Mouse (Mus musculus) heart, embryonic 15.5 days (tissue): ENCODE data around the gene Med21. TPM values are rescaled to one million over a fixed set of nuclear protein-coding genes. Genes with fewer than 3 reads are reported as not detected.

ENCODE experiments used
- ATAC-seq: fragments of 200-750 bp; cut with Nextera tagmentation; replicated peaks from 2 replicates; pipeline ENCODE4 v1.8.0; 2017; ENCODE audit warnings: low read depth, moderate TSS enrichment; ENCODE audit not compliant: insufficient number of reproducible peaks, insufficient read depth, low FRiP score
- H3K27ac ChIP-seq: fragments of 300-500 bp; sonication (generic); 2 replicates; pipeline ENCODE4 v1.5.1; 2015; ENCODE audit warnings: mild to moderate bottlenecking, inconsistent platforms
- H3K27me3 ChIP-seq: fragments of 300-500 bp; sonication (generic); 2 replicates; pipeline ENCODE4 v1.6.1; 2015; ENCODE audit warnings: inconsistent platforms
- H3K36me3 ChIP-seq: fragments of 300-500 bp; sonication (generic); 2 replicates; pipeline ENCODE4 v1.6.1; 2015; ENCODE audit warnings: mild to moderate bottlenecking, inconsistent platforms
- H3K4me1 ChIP-seq: fragments of 300-500 bp; sonication (generic); replicated peaks from 2 replicates; pipeline ENCODE4 v1.6.1; 2015; ENCODE audit warnings: inconsistent platforms
- H3K4me2 ChIP-seq: fragments of 300-500 bp; sonication (generic); 2 replicates; pipeline ENCODE4 v1.6.1; 2015; ENCODE audit warnings: inconsistent platforms, mild to moderate bottlenecking, moderate library complexity
- H3K4me3 ChIP-seq: fragments of 300-500 bp; sonication (generic); 2 replicates; pipeline ENCODE4 v1.5.1; 2015; ENCODE audit warnings: mild to moderate bottlenecking, inconsistent platforms
- H3K9ac ChIP-seq: fragments of 300-500 bp; sonication (generic); 2 replicates; pipeline ENCODE4 v1.6.1; 2015; ENCODE audit warnings: mild to moderate bottlenecking, inconsistent platforms
- H3K9me3 ChIP-seq: fragments of 300-500 bp; sonication (generic); replicated peaks from 2 replicates; pipeline ENCODE4 v1.6.1; 2016; ENCODE audit warnings: inconsistent platforms
- WGBS: fragments of 180-500 bp; shearing (Covaris S2); methylation state at CpG from one replicate; pipeline ENCODE4 v1.1.7; 2015; ENCODE audit warnings: mixed read lengths; 5-methylcytosine and 5-hydroxymethylcytosine counted together
- polyA plus RNA-seq: library from polyadenylated mRNA; unstranded; fragments of >200 nt; fragmentation: Nextera tagmentation; extraction: Ambion mirVana; gene quantifications from 2 replicates; pipeline ENCODE4 v1.2.1, GENCODE M21; 2015

Med21 gene
- polyA plus RNA-seq, 1 experiment from 2014 or later, result 140 TPM

- no peak overlapping the region for H3K27ac ChIP-seq
- ATAC-seq, result no peak
- no peaks in the 10 kb centered on the region for H3K9me3 ChIP-seq
- H3K4me3 ChIP-seq, result no peak overlapping the region
- no peaks in the 10 kb centered on the region for H3K36me3 ChIP-seq
- peaks cover 8% of the 10 kb centered on the region for H3K4me1 ChIP-seq
- 78% methylated on average over 6 of the region's 6 CpGs for WGBS
- H3K4me2 ChIP-seq, result no peak overlapping the region
- no peaks in the 10 kb centered on the region for H3K27me3 ChIP-seq
- no peak overlapping the region for H3K9ac ChIP-seq
These were observed 1.4 kb upstream of the Med21 start for GRCm38 (mm10) chr6:146640991-146641390.

DNA sequence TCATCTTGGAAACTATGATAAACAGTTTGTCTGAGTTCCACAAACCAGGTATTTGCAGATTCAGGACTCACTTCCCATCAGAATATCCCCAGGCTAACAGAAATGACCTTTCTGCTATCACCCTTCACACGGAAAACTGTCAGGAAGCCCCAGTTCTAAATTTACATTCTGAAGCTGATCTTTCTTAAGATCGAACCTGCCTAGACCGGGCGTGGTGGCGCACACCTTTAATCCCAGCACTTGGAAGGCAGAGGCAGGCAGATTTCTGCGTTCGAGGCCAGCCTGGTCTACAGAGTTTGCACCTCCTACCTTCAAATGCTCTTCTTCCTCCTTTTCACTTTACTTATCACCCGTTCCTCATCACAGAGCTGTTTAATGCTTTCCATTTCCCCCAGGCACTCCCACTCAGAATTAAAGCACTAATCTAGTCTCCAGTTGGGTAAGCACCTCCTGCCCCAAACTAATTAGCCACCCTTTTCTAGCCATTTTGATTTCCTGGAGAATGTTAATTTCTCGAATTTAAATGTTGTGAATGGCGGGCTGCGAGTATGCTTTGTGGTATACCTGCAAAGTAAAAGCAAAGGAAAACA, 631 bp upstream of the Med21 start:
- no peaks in the 10 kb centered on the region for H3K36me3 ChIP-seq
- no peak for ATAC-seq
- WGBS, result 64% methylated on average over 11 of the region's 11 CpGs
- H3K4me3 ChIP-seq, result peak overlapping the region; percentile 87
- H3K27me3 ChIP-seq, result no peaks in the 10 kb centered on the region
- no peaks in the 10 kb centered on the region for H3K9me3 ChIP-seq
- H3K9ac ChIP-seq, result peak overlapping the region; percentile 57
- H3K27ac ChIP-seq, result peak overlapping the region; percentile 58
- peak overlapping the region; percentile 80 for H3K4me2 ChIP-seq
- H3K4me1 ChIP-seq, result peaks cover 8% of the 10 kb centered on the region

GRCm38 (mm10) chr6:146643184-146643570, 830 bp downstream of the Med21 start:
- H3K9me3 ChIP-seq, result no peaks in the 10 kb centered on the region
- H3K4me1 ChIP-seq, result peaks cover 8% of the 10 kb centered on the region
- no peaks in the 10 kb centered on the region for H3K27me3 ChIP-seq
- H3K9ac ChIP-seq, result peak overlapping the region; percentile 92
- WGBS, result 22% methylated on average over 11 of the region's 11 CpGs
- H3K27ac ChIP-seq, result peak overlapping the region; percentile 95
- peak overlapping the region; percentile 80 for H3K4me2 ChIP-seq
- no peaks in the 10 kb centered on the region; the same call in 1 of the 2 replicates for H3K36me3 ChIP-seq
- peak overlapping the region; percentile 87 for H3K4me3 ChIP-seq
- no peak for ATAC-seq

DNA sequence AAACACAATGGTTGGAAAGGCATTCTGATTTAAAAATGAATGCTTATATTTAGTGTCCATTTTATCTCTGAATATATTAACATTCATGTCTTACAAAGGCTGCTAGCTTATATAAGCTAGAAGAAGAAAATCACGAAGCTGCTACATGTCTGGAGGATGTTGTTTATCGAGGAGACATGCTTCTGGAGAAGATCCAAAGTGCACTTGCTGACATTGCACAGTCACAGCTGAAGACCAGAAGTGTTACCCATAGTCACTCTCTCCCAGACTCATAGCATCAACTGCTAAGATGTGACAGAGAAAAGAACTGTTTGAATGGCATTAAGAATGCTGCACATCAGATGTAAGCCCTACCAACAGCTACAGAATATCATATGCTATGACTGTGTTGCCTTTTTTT, 7.7 kb downstream of the Med21 start:
- WGBS, result 61% methylated on average over 2 of the region's 2 CpGs
- peaks cover 6% of the 10 kb centered on the region for H3K4me1 ChIP-seq
- no peak overlapping the region for H3K9ac ChIP-seq
- no peak overlapping the region for H3K4me3 ChIP-seq
- H3K9me3 ChIP-seq, result no peaks in the 10 kb centered on the region
- no peak overlapping the region for H3K27ac ChIP-seq
- no peak for ATAC-seq
- no peaks in the 10 kb centered on the region for H3K27me3 ChIP-seq
- peaks cover 16% of the 10 kb centered on the region for H3K36me3 ChIP-seq
- no peak overlapping the region for H3K4me2 ChIP-seq

GRCm38 (mm10) chr6:146651431-146651830, 9.1 kb downstream of the Med21 start:
- H3K9ac ChIP-seq, result no peak overlapping the region
- H3K9me3 ChIP-seq, result no peaks in the 10 kb centered on the region
- no peak overlapping the region for H3K4me3 ChIP-seq
- no peak for ATAC-seq
- H3K36me3 ChIP-seq, result peaks cover 16% of the 10 kb centered on the region
- H3K4me2 ChIP-seq, result no peak overlapping the region
- no peaks in the 10 kb centered on the region for H3K27me3 ChIP-seq
- H3K4me1 ChIP-seq, result peaks cover 6% of the 10 kb centered on the region
- H3K27ac ChIP-seq, result no peak overlapping the region

- WGBS, result 21% methylated on average over 3 of the region's 3 CpGs
- no peak for ATAC-seq
- Histone ChIP-seq H3K4me1 (peaks cover 6% of the 10 kb centered on the region), H3K9me3 (no peaks in the 10 kb centered on the region), H3K27ac (0 out of 2 replicates have a peak overlapping the region, but pooled peaks have one; percentile 12), H3K27me3 (no peaks in the 10 kb centered on the region), H3K4me3 (no peak overlapping the region), H3K36me3 (peaks cover 16% of the 10 kb centered on the region), H3K9ac (no peak overlapping the region), H3K4me2 (0 out of 2 replicates have a peak overlapping the region, but pooled peaks have one; percentile 9)
These were observed 10.8 kb downstream of the Med21 start for GRCm38 (mm10) chr6:146653197-146653596.

GRCm38 (mm10) chr6:146660591-146660990, 18.2 kb downstream of the Med21 start:
- H3K9me3 ChIP-seq, result no peaks in the 10 kb centered on the region
- H3K36me3 ChIP-seq, result no peaks in the 10 kb centered on the region

GRCm38 (mm10) chr6:146661655-146662054, 19.3 kb downstream of the Med21 start:
- WGBS, result 84% methylated on average over 5 of the region's 5 CpGs
- Histone ChIP-seq H3K9me3 (no peaks in the 10 kb centered on the region), H3K36me3 (no peaks in the 10 kb centered on the region)

More at GRCm38 (mm10) chr6:146660591-146660990, 18.2 kb downstream of the Med21 start:
- H3K27me3 ChIP-seq, result no peaks in the 10 kb centered on the region
- H3K27ac ChIP-seq, result no peak overlapping the region
- H3K4me2 ChIP-seq, result no peak overlapping the region
- H3K4me1 ChIP-seq, result peaks cover 15% of the 10 kb centered on the region
- WGBS, result 43% methylated on average over 2 of the region's 2 CpGs
- no peak overlapping the region for H3K4me3 ChIP-seq
- H3K9ac ChIP-seq, result no peak overlapping the region
- peak; percentile 66 for ATAC-seq

DNA sequence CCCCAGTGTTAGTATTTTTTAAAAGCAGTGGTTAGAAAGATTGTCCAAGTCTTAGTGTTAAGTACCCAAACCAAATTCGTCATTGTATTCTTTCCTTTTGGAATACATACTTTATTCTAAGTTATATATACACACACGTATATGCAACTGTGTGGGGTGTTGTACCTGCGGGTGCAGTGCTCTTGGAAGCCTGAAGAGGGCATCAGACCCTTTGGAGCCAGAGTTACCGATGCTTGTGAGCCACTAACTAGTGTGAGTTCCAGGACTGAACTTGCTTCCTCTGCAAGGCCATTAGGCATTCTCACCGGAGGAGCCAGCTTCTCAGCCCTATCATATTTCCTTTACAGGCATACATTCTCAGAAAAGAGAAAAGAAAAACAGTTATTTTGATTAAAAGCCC, 20.3 kb downstream of the Med21 start:
- H3K9me3 ChIP-seq, result no peaks in the 10 kb centered on the region
- H3K9ac ChIP-seq, result no peak overlapping the region
- H3K27me3 ChIP-seq, result no peaks in the 10 kb centered on the region
- WGBS, result 40% methylated on average over 5 of the region's 5 CpGs
- H3K4me3 ChIP-seq, result no peak overlapping the region
- no peak for ATAC-seq
- no peaks in the 10 kb centered on the region for H3K36me3 ChIP-seq
- H3K4me2 ChIP-seq, result no peak overlapping the region
- peaks cover 18% of the 10 kb centered on the region for H3K4me1 ChIP-seq
- H3K27ac ChIP-seq, result no peak overlapping the region

More at GRCm38 (mm10) chr6:146661655-146662054, 19.3 kb downstream of the Med21 start:
- Histone ChIP-seq H3K4me1 (peaks cover 15% of the 10 kb centered on the region), H3K27me3 (no peaks in the 10 kb centered on the region), H3K9ac (no peak overlapping the region), H3K4me2 (no peak overlapping the region), H3K4me3 (no peak overlapping the region), H3K27ac (no peak overlapping the region)
- no peak for ATAC-seq

DNA sequence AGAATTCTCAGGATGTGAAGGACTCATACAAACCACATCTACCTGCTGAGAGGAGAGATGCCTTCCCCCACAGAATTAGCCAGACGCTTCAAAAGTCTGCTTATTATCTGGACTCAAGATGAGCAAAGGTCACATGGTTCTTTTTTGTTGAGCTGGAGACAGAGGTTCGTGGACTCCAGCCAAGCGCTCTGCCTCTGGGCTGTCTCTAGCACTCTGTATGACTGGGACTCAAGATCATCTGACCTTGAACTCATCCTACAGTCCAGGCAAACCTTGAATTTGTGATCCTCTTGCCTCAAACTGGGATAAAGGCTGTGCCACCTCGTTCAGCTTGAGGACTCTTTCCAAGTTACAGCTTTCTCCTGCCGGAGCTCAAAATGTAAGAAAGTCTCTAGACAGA, 21.8 kb downstream of the Med21 start:
- peak; percentile 51; the same call in 1 of the 2 replicates for ATAC-seq
- no peaks in the 10 kb centered on the region for H3K9me3 ChIP-seq
- H3K4me3 ChIP-seq, result no peak overlapping the region
- no peak overlapping the region for H3K9ac ChIP-seq
- peaks cover 27% of the 10 kb centered on the region for H3K4me1 ChIP-seq
- no peak overlapping the region for H3K4me2 ChIP-seq
- no peaks in the 10 kb centered on the region for H3K27me3 ChIP-seq
- peak overlapping the region; percentile 78 for H3K27ac ChIP-seq
- 33% methylated on average over 5 of the region's 5 CpGs for WGBS
- H3K36me3 ChIP-seq, result no peaks in the 10 kb centered on the region

DNA sequence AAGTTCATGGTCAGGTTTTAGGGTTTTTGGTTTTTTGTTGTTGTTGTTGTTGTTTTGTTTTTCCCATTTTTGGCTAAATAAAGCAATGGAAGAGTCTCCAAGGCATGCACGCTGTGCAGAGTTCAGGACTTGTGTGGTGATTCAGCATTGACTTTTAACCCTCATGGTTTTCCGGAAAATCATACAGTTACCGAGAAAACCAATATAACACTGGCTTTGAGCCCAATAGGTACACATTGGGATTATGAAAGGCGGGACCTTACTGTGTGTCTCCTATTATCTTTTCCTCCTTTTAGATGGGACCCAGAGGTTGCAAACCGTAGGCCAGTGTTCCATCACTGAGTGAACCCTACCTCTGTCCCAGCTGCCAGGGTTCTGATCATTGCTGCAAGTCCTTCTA, 22.6 kb downstream of the Med21 start:
- Histone ChIP-seq H3K27me3 (no peaks in the 10 kb centered on the region), H3K4me3 (no peak overlapping the region), H3K27ac (peak overlapping the region; percentile 78), H3K4me1 (peaks cover 32% of the 10 kb centered on the region), H3K36me3 (no peaks in the 10 kb centered on the region), H3K4me2 (no peak overlapping the region), H3K9ac (no peak overlapping the region), H3K9me3 (no peaks in the 10 kb centered on the region)
- no peak for ATAC-seq
- 86% methylated on average over 5 of the region's 5 CpGs for WGBS

DNA sequence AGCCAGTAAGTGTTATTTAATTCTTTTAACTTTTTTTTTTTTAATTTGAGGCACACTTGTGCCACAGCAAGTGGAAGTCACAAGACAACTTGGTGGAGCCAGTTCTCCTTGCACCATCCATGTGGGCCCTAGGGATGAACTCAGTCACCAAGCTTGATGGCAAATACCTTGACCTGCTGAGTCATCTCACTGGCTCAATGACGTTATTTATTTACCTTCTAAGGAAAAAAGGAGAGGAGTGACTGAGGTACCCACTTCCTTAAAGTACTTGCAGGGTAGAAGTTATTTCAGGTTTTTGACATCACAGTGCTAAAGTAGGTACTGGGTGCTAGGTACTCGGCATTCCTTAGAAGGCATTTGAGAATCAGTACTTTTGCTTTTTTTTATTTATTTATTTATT, 23.1 kb downstream of the Med21 start:
- 74% methylated on average over 2 of the region's 2 CpGs for WGBS
- Histone ChIP-seq H3K9me3 (no peaks in the 10 kb centered on the region), H3K9ac (no peak overlapping the region), H3K27ac (no peak overlapping the region), H3K4me3 (no peak overlapping the region), H3K4me1 (peaks cover 32% of the 10 kb centered on the region), H3K27me3 (no peaks in the 10 kb centered on the region), H3K36me3 (no peaks in the 10 kb centered on the region), H3K4me2 (no peak overlapping the region)
- ATAC-seq, result no peak
